Comparison of ENCODE assay signal across 8 mouse cellular contexts in the genomic region with DNA sequence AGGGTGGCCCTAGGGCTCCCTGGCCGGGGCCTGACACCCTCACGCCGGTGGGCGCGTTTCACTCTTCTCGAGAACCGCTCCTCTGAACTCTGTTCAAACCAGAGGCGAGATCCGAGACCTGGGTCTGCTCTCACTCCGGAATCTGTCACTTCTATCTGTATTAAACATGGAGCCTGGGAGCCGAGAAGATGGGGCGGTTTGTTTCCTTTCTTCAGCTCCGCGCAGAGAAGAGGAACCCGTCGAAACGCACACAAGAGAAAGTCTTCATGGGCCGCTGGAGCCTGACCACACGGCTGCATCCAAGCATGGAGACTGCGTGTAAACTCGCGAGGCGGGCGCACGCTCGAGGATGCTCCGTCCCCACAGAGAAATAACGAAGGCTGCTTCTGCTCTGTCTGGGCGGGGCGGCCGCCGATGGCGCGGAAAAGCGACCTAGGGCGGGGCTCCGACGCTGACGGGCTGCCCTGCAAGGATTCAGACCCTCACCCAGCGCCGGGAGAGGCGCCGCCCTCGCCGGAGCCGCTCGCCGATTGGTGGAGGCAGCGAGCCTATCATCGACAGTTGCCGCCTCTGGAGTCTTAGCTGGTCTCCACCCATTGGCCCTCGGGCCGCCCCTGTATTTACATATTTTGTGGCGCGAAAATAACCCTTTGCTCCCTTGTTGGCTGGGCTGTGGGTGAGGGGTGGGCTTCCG. TPM values are rescaled to one million over a fixed set of nuclear protein-coding genes. Genes with fewer than 3 reads are reported as not detected.
DNase-seq lines count a peak whose midpoint lies in the region; ATAC-seq and TF ChIP-seq lines count a peak whose summit lies in the region.

No protein-coding gene starts in this region.

- 0 out of 2 replicates have a peak, but pooled peaks cover 3% of the 10 kb centered on the region for H3K4me1 ChIP-seq in forebrain, embryonic 14.5 days (ENCODE audit: control insufficient read depth, insufficient read depth, low read length)
- H3K4me1 ChIP-seq in hindbrain, postnatal 0 days (ENCODE audit: insufficient read depth, low read length) = peaks cover 7% of the 10 kb centered on the region
- peaks cover 16% of the 10 kb centered on the region for H3K4me1 ChIP-seq in liver, postnatal 0 days (ENCODE audit: insufficient read depth)
- peaks cover 10% of the 10 kb centered on the region for H3K4me1 ChIP-seq in neural tube, embryonic 14.5 days (ENCODE audit: control insufficient read depth, insufficient read depth, low read length)

- no peaks in the 10 kb centered on the region for H3K9me3 ChIP-seq in forebrain, embryonic 14.5 days (replicated peaks; ENCODE audit: control insufficient read depth, low read length)
- H3K9me3 ChIP-seq in hindbrain, postnatal 0 days (ENCODE audit: low read length) = no peaks in the 10 kb centered on the region
- H3K9me3 ChIP-seq in liver, postnatal 0 days (ENCODE audit: low read length) = no peaks in the 10 kb centered on the region
- H3K9me3 ChIP-seq in neural tube, embryonic 14.5 days (ENCODE audit: control insufficient read depth, low read length) = no peaks in the 10 kb centered on the region

- DNase-seq in cerebellum, adult 11 months = peak; percentile 9
- DNase-seq in brain, embryonic 18.5 days (ENCODE audit: low read depth, low spot score) = peak; percentile 86
- DNase-seq in forebrain, embryonic 14.5 days (ENCODE audit: low spot score) = peak; percentile 99
- peak; percentile 95 for DNase-seq in hindbrain, postnatal 0 days (ENCODE audit: low spot score)
- peak; percentile 99 for DNase-seq in liver, postnatal 0 days
- peak; percentile 98 for DNase-seq in thymus, postnatal 14 days

- H3K9ac ChIP-seq in forebrain, embryonic 14.5 days (ENCODE audit: low read length) = peak overlapping the region; percentile 77
- peak overlapping the region; percentile 48 for H3K9ac ChIP-seq in hindbrain, postnatal 0 days (replicated peaks; ENCODE audit: low read length)
- peak overlapping the region; percentile 78 for H3K9ac ChIP-seq in liver, postnatal 0 days (replicated peaks)
- H3K9ac ChIP-seq in neural tube, embryonic 14.5 days (replicated peaks; ENCODE audit: low read depth, low read length) = peak overlapping the region; percentile 55

- under 1% methylated on average over 56 of the region's 56 CpGs for WGBS in forebrain, embryonic 14.5 days
- WGBS in hindbrain, postnatal 0 days = under 1% methylated on average over 56 of the region's 56 CpGs
- under 1% methylated on average over 55 of the region's 56 CpGs for WGBS in liver, postnatal 0 days (ENCODE audit: insufficient replicate concordance)
- WGBS in neural tube, embryonic 14.5 days = under 1% methylated on average over 56 of the region's 56 CpGs

- TF ChIP-seq CTCF in hindbrain, postnatal 0 days (IDR thresholded peaks at IDR 0.05; ENCODE audit: low read depth) = no peak
- TF ChIP-seq CTCF in liver, postnatal 0 days (IDR thresholded peaks at IDR 0.05; ENCODE audit: low read depth) = no peak

- peak overlapping the region; percentile 55 for H3K4me2 ChIP-seq in forebrain, embryonic 14.5 days (ENCODE audit: low read length)
- peak overlapping the region; percentile 58 for H3K4me2 ChIP-seq in hindbrain, postnatal 0 days (ENCODE audit: low read depth, low read length)
- peak overlapping the region; percentile 88 for H3K4me2 ChIP-seq in liver, postnatal 0 days (ENCODE audit: low read depth, low read length)
- peak overlapping the region; percentile 73 for H3K4me2 ChIP-seq in neural tube, embryonic 14.5 days (ENCODE audit: low read depth, low read length)

- peak overlapping the region; percentile 57 for H3K4me3 ChIP-seq in forebrain, embryonic 14.5 days (ENCODE audit: low read depth, low read length)
- peak overlapping the region; percentile 49 for H3K4me3 ChIP-seq in hindbrain, postnatal 0 days (ENCODE audit: low read length)
- peak overlapping the region; percentile 78 for H3K4me3 ChIP-seq in liver, postnatal 0 days (ENCODE audit: low read depth, low read length)
- H3K4me3 ChIP-seq in neural tube, embryonic 14.5 days (ENCODE audit: low read depth, low read length) = peak overlapping the region; percentile 56

- H3K36me3 ChIP-seq in forebrain, embryonic 14.5 days (ENCODE audit: control insufficient read depth, insufficient read depth, low read length) = no peaks in the 10 kb centered on the region
- no peaks in the 10 kb centered on the region for H3K36me3 ChIP-seq in hindbrain, postnatal 0 days (ENCODE audit: insufficient read depth, low read length)
- H3K36me3 ChIP-seq in liver, postnatal 0 days (replicated peaks; ENCODE audit: insufficient read depth, low read length) = no peaks in the 10 kb centered on the region
- no peaks in the 10 kb centered on the region for H3K36me3 ChIP-seq in neural tube, embryonic 14.5 days (ENCODE audit: control insufficient read depth, insufficient read depth, low read length)

- no peak; the same call in 1 of the 2 replicates for TF ChIP-seq EP300 in liver, postnatal 0 days (IDR thresholded peaks at IDR 0.05; ENCODE audit: low read depth)

- peak overlapping the region; percentile 92 for H3K27ac ChIP-seq in forebrain, embryonic 14.5 days (ENCODE audit: low read depth, low read length)
- H3K27ac ChIP-seq in hindbrain, postnatal 0 days = peak overlapping the region; percentile 76
- H3K27ac ChIP-seq in liver, postnatal 0 days (ENCODE audit: low read depth) = peak overlapping the region; percentile 98
- peak overlapping the region; percentile 80 for H3K27ac ChIP-seq in neural tube, embryonic 14.5 days (ENCODE audit: low read depth, low read length)

- no peak for ATAC-seq in cerebellum, adult (ENCODE audit: insufficient number of reproducible peaks, low FRiP score, low TSS enrichment)
- ATAC-seq in forebrain, embryonic 14.5 days = peak; percentile 93
- peak; percentile 92 for ATAC-seq in hindbrain, postnatal 0 days
- peak; percentile 87 for ATAC-seq in liver, postnatal 0 days
- peak; percentile 95 for ATAC-seq in neural tube, embryonic 14.5 days (ENCODE audit: low read depth)

- H3K27me3 ChIP-seq in forebrain, embryonic 14.5 days (replicated peaks; ENCODE audit: control insufficient read depth, insufficient read depth, low read length) = no peaks in the 10 kb centered on the region
- peaks cover 14% of the 10 kb centered on the region for H3K27me3 ChIP-seq in hindbrain, postnatal 0 days (ENCODE audit: insufficient read depth, low read length)
- H3K27me3 ChIP-seq in liver, postnatal 0 days (ENCODE audit: insufficient read depth, low read length) = no peaks in the 10 kb centered on the region
- H3K27me3 ChIP-seq in neural tube, embryonic 14.5 days (ENCODE audit: control insufficient read depth, insufficient read depth, low read length) = no peaks in the 10 kb centered on the region

RNA-seq across cellular contexts. Expression of gene Igf2bp3, which starts 3.0 kb away (rescaled TPM):
- polyA plus RNA-seq in forebrain, embryonic 14.5 days (2014; fragmentation: Nextera tagmentation; extraction: Ambion mirVana) = 30.6 and 32.9 TPM in 2 replicates
- 8.9 and 13.3 TPM in 2 replicates for total RNA-seq in hindbrain, postnatal 0 days (2014; rRNA removed)
- polyA plus RNA-seq in hindbrain, postnatal 0 days (2015; fragmentation: Nextera tagmentation; extraction: Ambion mirVana) = 16.1 and 16.6 TPM in 2 replicates
- 29.7 and 31.3 TPM in 2 replicates for polyA plus RNA-seq in liver, postnatal 0 days (2015; fragmentation: Nextera tagmentation; extraction: Ambion mirVana)
- polyA plus RNA-seq in neural tube, embryonic 14.5 days (2014; fragmentation: Nextera tagmentation; extraction: Ambion mirVana) = 26.9 and 34.7 TPM in 2 replicates

RNA-seq across cellular contexts. Expression of gene Tra2a, which starts 46.1 kb away (rescaled TPM):
- polyA plus RNA-seq in forebrain, embryonic 14.5 days (2014; fragmentation: Nextera tagmentation; extraction: Ambion mirVana) = 76.3 and 84.1 TPM in 2 replicates
- total RNA-seq in hindbrain, postnatal 0 days (2014; rRNA removed) = 54.3 and 60.9 TPM in 2 replicates
- polyA plus RNA-seq in hindbrain, postnatal 0 days (2015; fragmentation: Nextera tagmentation; extraction: Ambion mirVana) = 43.0 and 44.6 TPM in 2 replicates
- polyA plus RNA-seq in liver, postnatal 0 days (2015; fragmentation: Nextera tagmentation; extraction: Ambion mirVana) = 23.4 and 26.3 TPM in 2 replicates
- polyA plus RNA-seq in neural tube, embryonic 14.5 days (2014; fragmentation: Nextera tagmentation; extraction: Ambion mirVana) = 50.6 and 64.2 TPM in 2 replicates

Comparison
In these comparisons a context has a peak if more than half of its experiments do, and no peak if none do; other contexts are left out.
1. DNase-seq: peak in every context shown above with its lines; median percentile 99 in forebrain, embryonic 14.5 days; 99 in liver, postnatal 0 days; 98 in thymus, postnatal 14 days; 95 in hindbrain, postnatal 0 days; 86 in brain, embryonic 18.5 days; 9 in cerebellum, adult 11 months.